In the genomic region with DNA sequence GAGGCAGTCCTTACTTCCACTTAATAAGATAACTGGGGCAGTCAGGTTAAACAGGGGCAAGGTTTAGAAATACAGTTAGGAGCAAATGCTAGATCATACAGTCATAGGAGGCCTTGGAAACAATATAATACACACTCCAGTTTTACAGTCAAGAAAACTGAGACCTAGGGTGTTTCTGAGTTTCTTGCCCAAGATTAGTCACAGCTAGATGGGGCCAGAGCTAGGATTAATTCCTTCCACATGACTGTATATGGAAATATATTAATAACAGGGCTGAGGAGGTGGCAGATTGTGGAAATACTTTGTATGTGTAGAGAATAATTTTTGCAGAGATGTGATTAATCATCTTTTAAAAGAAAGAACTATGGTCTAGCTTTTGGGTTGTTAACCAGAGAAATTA, we compare ENCODE assay signal across 27 mouse cellular contexts.
DNase-seq lines count a peak whose midpoint lies in the region; TF ChIP-seq lines count a peak whose summit lies in the region.
"Had no signal": no experiment of that assay in that cellular context is flagged by ENCODE, and none has a peak within 500 bp of the region (broad histone marks: within the 10 kb centered on the region; RNA-seq: fewer than 3 reads in every experiment).

No protein-coding gene starts in this region.

- no peaks in the 10 kb centered on the region for H3K9me3 ChIP-seq in forebrain, embryonic 10.5 days
- H3K9me3 ChIP-seq: embryonic facial prominence, embryonic 10.5 days; embryonic facial prominence, embryonic 13.5 days; forebrain, embryonic 12.5 days; heart, embryonic 10.5 days; heart, embryonic 13.5 days; hindbrain, embryonic 12.5 days; hindbrain, embryonic 15.5 days had no signal

- TF ChIP-seq POLR2A in embryonic fibroblast, embryonic 13.5 days (IDR thresholded peaks at IDR 0.05; ENCODE audit: low read depth, low read length) = no peak

- H3K4me1 ChIP-seq in embryonic fibroblast, embryonic 13.5 days (ENCODE audit: control insufficient read depth, insufficient read depth, low read length) = peaks cover 23% of the 10 kb centered on the region
- H3K4me1 ChIP-seq in forebrain, embryonic 10.5 days = peaks cover 25% of the 10 kb centered on the region

- peak; percentile 45 for TF ChIP-seq CTCF in layer of hippocampus, adult 2 months (conservative IDR thresholded peaks at IDR 0.05)
- TF ChIP-seq CTCF in embryonic fibroblast, embryonic 13.5 days (IDR thresholded peaks at IDR 0.05; ENCODE audit: borderline replicate concordance, insufficient read depth, low read length) = no peak

- no peaks in the 10 kb centered on the region for H3K36me3 ChIP-seq in forebrain, embryonic 10.5 days (replicated peaks)
- H3K36me3 ChIP-seq: embryonic facial prominence, embryonic 10.5 days; embryonic facial prominence, embryonic 13.5 days; forebrain, embryonic 12.5 days; heart, embryonic 10.5 days; heart, embryonic 13.5 days; hindbrain, embryonic 12.5 days; hindbrain, embryonic 15.5 days had no signal

- no peak overlapping the region for H3K27ac ChIP-seq in layer of hippocampus, adult 2 months
- peak overlapping the region; percentile 98 for H3K27ac ChIP-seq in embryonic fibroblast, embryonic 13.5 days (ENCODE audit: insufficient read depth, low read length)
- H3K27ac ChIP-seq in forebrain, embryonic 10.5 days = no peak overlapping the region
- H3K27ac ChIP-seq: embryonic facial prominence, embryonic 10.5 days; embryonic facial prominence, embryonic 13.5 days; forebrain, embryonic 12.5 days; heart, adult 2 months; heart, embryonic 10.5 days; heart, embryonic 13.5 days; hindbrain, embryonic 12.5 days; hindbrain, embryonic 15.5 days had no signal

- no peak for DNase-seq in layer of hippocampus, adult 2 months (ENCODE audit: low spot score in 2 of 2)
- no peak for DNase-seq in layer of hippocampus, postnatal 36 days
- DNase-seq in 3T3-L1 (ENCODE audit: low read depth, low spot score) = peak; percentile 61
- DNase-seq in Muller cell, postnatal 12 days (ENCODE audit: inconsistent ontology term) = peak; percentile 45
- DNase-seq in forebrain, embryonic 10.5 days (ENCODE audit: extremely low spot score, low spot score) = no peak
- DNase-seq in thymus, adult 18-20 months = no peak
- no peak for DNase-seq in left cerebral cortex, adult 9 months (ENCODE audit: low spot score in 2 of 2)
- DNase-seq: adrenal gland, adult 8-10 months; adrenal gland, postnatal 25 days; cerebellum, adult 11-12 months; cerebellum, adult 8-10 months; cerebellum, postnatal 10 days; cerebellum, postnatal 36 days; embryo, embryonic 11 days; gastrocnemius, postnatal 10 days; gastrocnemius, postnatal 36 days; heart, adult 2 months; heart, postnatal 14 days; heart, postnatal 4 days had no signal

- H3K4me3 ChIP-seq in layer of hippocampus, adult 2 months = no peak overlapping the region
- no peak overlapping the region for H3K4me3 ChIP-seq in embryonic fibroblast, embryonic 13.5 days (ENCODE audit: insufficient read depth, low read length)
- no peak overlapping the region for H3K4me3 ChIP-seq in forebrain, embryonic 10.5 days
- H3K4me3 ChIP-seq: embryonic facial prominence, embryonic 10.5 days; embryonic facial prominence, embryonic 13.5 days; forebrain, embryonic 12.5 days; heart, adult 2 months; heart, embryonic 10.5 days; heart, embryonic 13.5 days; hindbrain, embryonic 12.5 days; hindbrain, embryonic 15.5 days had no signal

- H3K27me3 ChIP-seq in forebrain, embryonic 10.5 days (ENCODE audit: poor library complexity, severe bottlenecking) = no peaks in the 10 kb centered on the region
- H3K27me3 ChIP-seq: embryonic facial prominence, embryonic 13.5 days; forebrain, embryonic 12.5 days; heart, embryonic 13.5 days; hindbrain, embryonic 12.5 days; hindbrain, embryonic 15.5 days had no signal

Comparison
In these comparisons a context has a peak if more than half of its experiments do, and no peak if none do; other contexts are left out.
1. DNase-seq: peak in 3T3-L1 (single experiment) and Muller cell, postnatal 12 days (single experiment); none in layer of hippocampus, adult 2 months (0 of 2), layer of hippocampus, postnatal 36 days (0 of 2), forebrain, embryonic 10.5 days (single experiment), thymus, adult 18-20 months (0 of 2) and left cerebral cortex, adult 9 months (0 of 2).